Mouse (Mus musculus) C2C12 (cell line): ENCODE measurements at regions not wholly inside any gene's neighbourhood (a gene's known extent, or its start where the extent isn't known, plus 50 kb on each side); places are given as distances from the start of the nearest gene placed in this dataset.

ENCODE experiments used
- H3K27me3 ChIP-seq: one replicate; pipeline ENCODE4 v1.6.1; 2011; ENCODE audit not compliant: control insufficient read depth, insufficient read depth, insufficient read length
- H3K36me3 ChIP-seq: one replicate; pipeline ENCODE4 v1.6.1; 2011; ENCODE audit not compliant: control insufficient read depth, insufficient read depth
- H3K4me3 ChIP-seq: one replicate; pipeline ENCODE4 v1.5.1; 2011; ENCODE audit warnings: mild to moderate bottlenecking, control low read depth; ENCODE audit not compliant: poor library complexity, insufficient read depth, severe bottlenecking
- H3K79me2 ChIP-seq: one replicate; pipeline ENCODE4 v1.6.1; 2011; ENCODE audit not compliant: control insufficient read depth, insufficient read depth
- H3K79me3 ChIP-seq: one replicate; pipeline ENCODE4 v1.6.1; 2011; ENCODE audit warnings: low read depth, control low read depth
- H3ac ChIP-seq: one replicate; pipeline ENCODE3; 2011; ENCODE audit warnings: low read depth; ENCODE audit not compliant: control insufficient read depth, insufficient read length
- CEBPB ChIP-seq: IDR thresholded peaks from one replicate; pipeline ENCODE4 v1.6.1; 2011; ENCODE audit warnings: low read depth, mild to moderate bottlenecking, control low read depth, moderate library complexity
- CTCF ChIP-seq: IDR thresholded peaks from one replicate; pipeline ENCODE4 v1.5.1; 2011; ENCODE audit not compliant: control insufficient read depth, insufficient read depth, insufficient read length
- FOSL1 ChIP-seq: IDR thresholded peaks from one replicate; pipeline ENCODE4 v1.8.0; 2011; ENCODE audit warnings: mild to moderate bottlenecking, low read length; ENCODE audit not compliant: poor library complexity, insufficient read depth, severe bottlenecking
- MAX ChIP-seq: IDR thresholded peaks from one replicate; pipeline ENCODE4 v1.6.1; 2011; ENCODE audit warnings: mild to moderate bottlenecking, control low read depth
- MYOD1 ChIP-seq: IDR thresholded peaks from one replicate; pipeline ENCODE4 v1.6.1; 2011; ENCODE audit warnings: low read depth; ENCODE audit not compliant: control insufficient read depth, insufficient read length
- MYOG ChIP-seq: IDR thresholded peaks from one replicate; pipeline ENCODE4 v1.6.1; 2011; ENCODE audit not compliant: control insufficient read depth, insufficient read length; ENCODE audit errors: extremely low read depth
- USF1 ChIP-seq: IDR thresholded peaks from one replicate; pipeline ENCODE4 v1.6.1; 2011; ENCODE audit warnings: low read depth, mild to moderate bottlenecking, control low read depth, moderate library complexity

DNA sequence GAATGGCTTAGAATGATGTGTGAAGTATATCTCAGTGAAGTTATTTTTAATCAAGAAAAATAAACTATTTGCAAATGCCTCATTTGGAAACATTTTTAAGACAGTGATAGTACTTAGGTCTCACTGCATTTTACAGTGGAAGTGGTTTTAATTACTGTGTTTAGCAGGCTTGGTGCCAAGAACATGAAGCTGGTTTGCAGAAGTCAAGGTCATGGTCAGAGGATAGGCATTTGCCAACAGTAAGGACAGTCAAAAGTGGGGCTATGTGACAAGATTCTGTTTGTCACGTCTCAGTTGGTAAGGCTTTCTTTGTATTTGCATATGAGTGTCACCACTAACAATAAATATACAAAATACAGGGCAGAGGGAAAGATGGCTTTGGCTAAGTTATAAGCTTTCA, 254.2 kb upstream of the Cdyl start:
- no peaks in the 10 kb centered on the region for H3K79me2 ChIP-seq
- H3K36me3 ChIP-seq, result no peaks in the 10 kb centered on the region
- H3K79me3 ChIP-seq, result no peaks in the 10 kb centered on the region
- H3ac ChIP-seq, result no peak overlapping the region
- no peak for TF ChIP-seq MAX
- no peak for TF ChIP-seq MYOG
- no peak for TF ChIP-seq CEBPB
- TF ChIP-seq MYOD1, result no peak
- no peak for TF ChIP-seq USF1
- TF ChIP-seq CTCF, result no peak
- no peak for TF ChIP-seq FOSL1
- no peak overlapping the region for H3K4me3 ChIP-seq
- H3K27me3 ChIP-seq, result no peaks in the 10 kb centered on the region

GRCm38 (mm10) chr13:35417500-35417899, 242.1 kb upstream of the Cdyl start:
- H3K79me2 ChIP-seq, result no peaks in the 10 kb centered on the region
- H3K36me3 ChIP-seq, result no peaks in the 10 kb centered on the region
- no peaks in the 10 kb centered on the region for H3K27me3 ChIP-seq
- no peak overlapping the region for H3K4me3 ChIP-seq
- no peaks in the 10 kb centered on the region for H3K79me3 ChIP-seq
- no peak overlapping the region for H3ac ChIP-seq
- no peak for TF ChIP-seq MYOG

GRCm38 (mm10) chr13:35420076-35420475, 239.6 kb upstream of the Cdyl start:
- H3K36me3 ChIP-seq, result no peaks in the 10 kb centered on the region
- no peak overlapping the region for H3K4me3 ChIP-seq
- no peaks in the 10 kb centered on the region for H3K79me2 ChIP-seq
- no peak overlapping the region for H3ac ChIP-seq
- TF ChIP-seq FOSL1, result no peak
- no peak for TF ChIP-seq MAX
- TF ChIP-seq USF1, result no peak
- TF ChIP-seq CTCF, result no peak
- TF ChIP-seq MYOG, result no peak
- no peak for TF ChIP-seq CEBPB
- no peak for TF ChIP-seq MYOD1
- no peaks in the 10 kb centered on the region for H3K79me3 ChIP-seq
- no peaks in the 10 kb centered on the region for H3K27me3 ChIP-seq

DNA sequence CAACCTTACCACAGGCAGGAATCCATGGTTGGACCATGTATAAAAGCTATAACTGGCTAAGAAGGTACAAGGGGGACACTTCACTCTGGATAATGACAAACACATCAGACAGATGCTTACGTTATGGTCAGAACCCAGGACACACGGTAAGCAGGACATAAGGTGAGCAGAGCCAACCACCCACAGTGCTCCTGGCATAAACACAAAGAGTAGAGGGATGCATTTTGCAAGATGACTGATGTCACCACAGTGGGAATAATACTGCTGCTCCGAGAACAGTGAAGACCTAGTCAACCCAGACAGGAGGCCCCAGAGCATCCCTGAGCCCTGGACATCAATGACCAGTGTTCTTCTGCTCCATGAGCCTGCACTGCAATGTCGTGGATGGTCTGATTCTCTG, 233.6 kb upstream of the Cdyl start:
- H3K4me3 ChIP-seq, result no peak overlapping the region
- H3ac ChIP-seq, result no peak overlapping the region
- H3K27me3 ChIP-seq, result no peaks in the 10 kb centered on the region
- no peaks in the 10 kb centered on the region for H3K79me2 ChIP-seq
- H3K79me3 ChIP-seq, result no peaks in the 10 kb centered on the region
- H3K36me3 ChIP-seq, result no peaks in the 10 kb centered on the region
- TF ChIP-seq MYOG (no peak), MYOD1 (no peak), CTCF (no peak), FOSL1 (no peak)

DNA sequence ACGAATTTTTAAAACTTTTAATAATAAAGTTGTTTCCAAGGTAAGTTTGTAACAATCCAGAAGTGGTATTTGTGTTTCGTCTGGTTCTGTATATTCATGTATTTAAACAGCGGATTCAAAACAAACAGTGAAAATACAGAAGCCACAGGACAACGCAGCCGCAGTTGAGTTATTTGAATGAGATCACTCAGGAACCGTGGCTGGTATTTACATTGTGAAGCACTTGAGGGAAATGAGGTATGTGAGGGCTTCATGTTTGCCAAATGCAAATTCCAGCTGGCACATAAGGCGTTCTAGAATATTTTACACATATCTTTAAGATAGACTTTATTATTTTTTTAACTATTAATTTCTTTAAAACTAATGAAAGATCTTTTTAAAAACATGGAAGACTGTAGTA, 224.5 kb upstream of the Cdyl start:
- Histone ChIP-seq H3ac (no peak overlapping the region), H3K4me3 (no peak overlapping the region), H3K79me3 (no peaks in the 10 kb centered on the region), H3K36me3 (no peaks in the 10 kb centered on the region), H3K27me3 (no peaks in the 10 kb centered on the region), H3K79me2 (no peaks in the 10 kb centered on the region)
- TF ChIP-seq CEBPB, result no peak
- TF ChIP-seq MYOG, result no peak
- no peak for TF ChIP-seq MYOD1
- TF ChIP-seq CTCF, result no peak

DNA sequence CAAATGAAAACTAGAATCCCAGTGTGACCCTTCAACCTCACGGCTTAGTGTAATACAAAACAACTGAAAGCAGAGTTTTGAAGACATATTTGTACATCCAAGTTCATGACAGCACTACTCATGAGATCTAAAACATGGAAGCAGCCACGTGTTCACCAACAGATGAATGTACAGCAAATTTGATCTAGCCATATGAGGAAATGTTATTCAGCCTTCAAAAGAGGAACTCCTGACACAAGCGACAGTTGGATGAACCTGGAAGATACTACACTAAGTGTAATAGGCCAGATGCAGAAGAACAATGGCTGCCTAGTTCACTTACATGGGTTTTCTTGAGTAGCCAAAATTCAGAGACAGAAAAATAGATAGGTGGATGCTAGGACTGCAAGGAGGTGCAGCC, 212.0 kb upstream of the Cdyl start:
- no peaks in the 10 kb centered on the region for H3K36me3 ChIP-seq

More for the DNA sequence above, 212.0 kb upstream of the Cdyl start:
- TF ChIP-seq MYOD1 (no peak), MYOG (no peak), CTCF (no peak), MAX (no peak), CEBPB (no peak), FOSL1 (no peak), USF1 (no peak)
- Histone ChIP-seq H3K79me3 (no peaks in the 10 kb centered on the region), H3K27me3 (no peaks in the 10 kb centered on the region), H3K4me3 (no peak overlapping the region), H3K79me2 (no peaks in the 10 kb centered on the region), H3ac (no peak overlapping the region)
